Mouse (Mus musculus) olfactory bulb, adult 2 months (tissue): ENCODE results near the gene Rnasek. TPM values are rescaled to one million over a fixed set of nuclear protein-coding genes. Genes with fewer than 3 reads are reported as not detected.

Experiments used
- H3K27ac ChIP-seq: fragments of 200-500 bp; 2 replicates; pipeline ENCODE4 v1.5.1; 2012; ENCODE audit warnings: low read depth, low read length; ENCODE audit not compliant: insufficient read depth
- H3K4me1 ChIP-seq: fragments of 200-500 bp; 2 replicates; pipeline ENCODE4 v1.6.1; 2012; ENCODE audit warnings: low read length; ENCODE audit not compliant: control insufficient read depth, insufficient read depth
- H3K4me3 ChIP-seq: fragments of 200-500 bp; 2 replicates; pipeline ENCODE4 v1.5.1; 2012; ENCODE audit warnings: mild to moderate bottlenecking, low read depth, low read length, moderate library complexity; ENCODE audit not compliant: insufficient read depth
- CTCF ChIP-seq: fragments of 200-500 bp; IDR thresholded peaks from 2 replicates; pipeline ENCODE4 v1.5.1; 2012; ENCODE audit warnings: low read depth, mild to moderate bottlenecking, low read length, moderate library complexity; ENCODE audit not compliant: insufficient read depth
- POLR2A ChIP-seq: fragments of 200-500 bp; IDR thresholded peaks from 2 replicates; pipeline ENCODE4 v1.6.1; 2012; ENCODE audit warnings: mild to moderate bottlenecking, low read depth, low read length, moderate library complexity; ENCODE audit not compliant: insufficient read depth
- WGBS: fragments of 180-500 bp; shearing (Covaris S2); methylation state at CpG from one replicate; pipeline ENCODE4 v1.1.7; 2018; 5-methylcytosine and 5-hydroxymethylcytosine counted together
- polyA plus RNA-seq: library from polyadenylated mRNA; stranded (reverse); fragments of >200 nt; gene quantifications from 2 replicates; pipeline ENCODE4 v1.2.4, GENCODE M21; 2012; ENCODE audit warnings: low replicate concordance; ENCODE audit not compliant: missing spikeins, insufficient read depth, insufficient read length

Gene Rnasek
- polyA plus RNA-seq, 1 experiment = not detected

GRCm38 (mm10) chr11:70238591-70239440, 826 bp downstream of the Rnasek start:
- peaks cover 21% of the 10 kb centered on the region for H3K4me1 ChIP-seq
- TF ChIP-seq POLR2A = no peak
- no peak for TF ChIP-seq CTCF
- peak overlapping the region; percentile 92 for H3K4me3 ChIP-seq
- H3K27ac ChIP-seq = peak overlapping the region; percentile 84
- 6% methylated on average over 23 of the region's 23 CpGs for WGBS

DNA sequence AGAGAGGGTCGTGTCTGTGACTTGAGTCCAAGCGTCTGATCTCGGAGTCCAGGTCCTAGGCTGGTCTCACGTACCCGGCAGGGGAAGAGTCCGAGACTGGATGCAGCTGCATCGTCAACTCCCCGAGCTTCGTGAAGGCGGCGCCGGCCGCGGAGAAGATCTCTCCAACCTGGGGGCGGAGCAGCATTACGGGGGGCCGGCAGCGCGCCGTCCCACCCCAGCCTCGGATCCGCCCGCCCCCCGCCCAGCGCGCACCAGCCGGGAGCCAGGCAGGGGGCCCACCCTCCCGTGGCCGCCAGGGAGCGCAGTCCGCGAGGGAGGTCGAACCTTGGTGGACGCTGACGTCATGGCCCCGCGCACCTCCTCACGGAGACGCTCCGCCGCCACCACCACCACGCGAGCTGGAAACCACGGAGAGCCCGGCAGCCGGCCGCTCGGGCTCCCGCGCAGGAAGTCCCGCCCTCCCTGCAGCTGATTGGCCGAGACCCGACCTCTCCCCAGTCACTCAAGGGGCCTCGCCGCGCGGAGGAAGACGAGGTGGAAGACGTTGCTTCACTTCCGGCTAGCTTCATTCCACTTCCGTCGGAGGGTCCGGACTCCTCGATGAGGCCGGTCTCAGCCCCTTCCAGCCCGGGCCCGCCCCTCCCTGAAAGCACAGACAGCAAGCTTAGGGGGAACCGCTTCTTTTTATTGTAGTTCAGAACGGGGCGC, 2.0 kb downstream of the Rnasek start, which contains the start of gene 0610010K14Rik:
TSS of gene 0610010K14Rik (minus strand) at position 458 of the 711 bp plus-strand sequence.
- Histone ChIP-seq H3K4me3 (peak within 1 kb of the TSS; percentile 92), H3K27ac (peak within 1 kb of the TSS; percentile 84), H3K4me1 (peaks cover 24% of the 10 kb centered on the region)
- TF ChIP-seq POLR2A = peak; percentile 84
- TF ChIP-seq CTCF = peak; percentile 55; the same call in 1 of the 2 replicates
- WGBS = under 1% methylated on average over 51 of the region's 70 CpGs

GRCm38 (mm10) chr11:70236717-70237116, 2.9 kb downstream of the Rnasek start:
- 0 out of 2 replicates have a peak overlapping the region, but pooled peaks have one; percentile 71 for H3K27ac ChIP-seq
- 18% methylated on average over 7 of the region's 7 CpGs for WGBS
- peaks cover 24% of the 10 kb centered on the region for H3K4me1 ChIP-seq
- TF ChIP-seq POLR2A (no peak), CTCF (no peak)
- H3K4me3 ChIP-seq = peak overlapping the region; percentile 32; the same call in 1 of the 2 replicates

DNA sequence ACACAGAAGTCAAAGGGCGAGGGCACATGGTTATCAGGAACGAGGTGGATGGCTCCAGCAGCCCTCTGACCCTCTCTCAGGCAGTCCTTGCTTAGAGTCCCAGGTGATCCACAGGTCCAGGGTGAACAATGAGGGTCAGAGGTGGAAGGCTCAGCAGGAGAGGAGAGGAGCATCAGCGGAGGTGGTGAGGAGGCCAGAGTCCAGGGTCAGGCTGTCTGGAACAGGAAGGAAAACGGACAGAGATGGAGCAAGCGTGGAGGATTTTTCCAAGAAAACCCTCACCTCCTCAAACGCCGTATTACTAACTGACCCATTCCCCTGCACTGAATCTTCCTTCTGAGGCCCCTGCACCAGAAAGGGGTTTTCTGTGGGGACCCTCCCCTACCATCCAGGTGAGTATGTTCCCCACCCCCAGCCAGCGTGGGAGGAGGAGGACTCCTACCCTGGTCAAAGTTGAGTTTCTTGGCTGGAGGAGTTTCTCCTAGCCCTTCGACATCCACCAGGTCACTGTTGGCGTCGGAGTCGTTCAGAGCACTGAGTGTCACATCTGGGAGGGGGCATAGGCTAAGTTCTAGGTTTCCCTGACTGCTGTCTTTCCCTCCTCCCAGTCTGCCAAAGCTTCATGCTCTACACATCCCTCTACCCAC, 4.3 kb downstream of the Rnasek start:
- no peak overlapping the region for H3K27ac ChIP-seq
- TF ChIP-seq CTCF (no peak), POLR2A (no peak)
- H3K4me1 ChIP-seq = peaks cover 25% of the 10 kb centered on the region
- H3K4me3 ChIP-seq = no peak overlapping the region
- WGBS = 89% methylated on average over 12 of the region's 12 CpGs

GRCm38 (mm10) chr11:70234497-70234896, 5.1 kb downstream of the Rnasek start:
- H3K4me3 ChIP-seq = no peak overlapping the region
- H3K27ac ChIP-seq = no peak overlapping the region
- peaks cover 29% of the 10 kb centered on the region for H3K4me1 ChIP-seq
- 82% methylated on average over 8 of the region's 8 CpGs for WGBS
- TF ChIP-seq POLR2A (no peak), CTCF (no peak)

DNA sequence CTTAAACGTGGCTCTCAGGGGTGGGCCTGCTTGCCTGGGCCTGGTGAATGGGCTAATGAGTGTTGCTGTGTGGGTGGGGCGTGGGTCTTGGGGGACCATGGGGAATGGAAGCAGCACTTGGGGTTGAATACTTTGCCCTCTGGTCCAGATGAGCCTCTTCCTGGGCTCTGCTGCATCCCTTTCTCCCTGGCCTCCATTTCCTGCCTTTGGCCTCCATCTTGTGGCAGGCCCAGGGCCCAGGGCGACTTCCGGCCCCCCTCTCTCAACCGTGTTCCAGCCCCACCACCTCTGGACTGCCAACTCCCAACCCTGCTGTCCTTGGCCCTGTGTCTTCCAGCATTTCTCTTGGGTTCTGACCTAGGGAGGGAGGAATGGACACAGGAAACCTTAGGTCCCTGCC, 5.6 kb downstream of the Rnasek start:
- H3K27ac ChIP-seq = no peak overlapping the region
- peaks cover 34% of the 10 kb centered on the region for H3K4me1 ChIP-seq
- H3K4me3 ChIP-seq = no peak overlapping the region
- WGBS = 52% methylated on average over 5 of the region's 5 CpGs
- no peak for TF ChIP-seq CTCF
- TF ChIP-seq POLR2A = no peak

DNA sequence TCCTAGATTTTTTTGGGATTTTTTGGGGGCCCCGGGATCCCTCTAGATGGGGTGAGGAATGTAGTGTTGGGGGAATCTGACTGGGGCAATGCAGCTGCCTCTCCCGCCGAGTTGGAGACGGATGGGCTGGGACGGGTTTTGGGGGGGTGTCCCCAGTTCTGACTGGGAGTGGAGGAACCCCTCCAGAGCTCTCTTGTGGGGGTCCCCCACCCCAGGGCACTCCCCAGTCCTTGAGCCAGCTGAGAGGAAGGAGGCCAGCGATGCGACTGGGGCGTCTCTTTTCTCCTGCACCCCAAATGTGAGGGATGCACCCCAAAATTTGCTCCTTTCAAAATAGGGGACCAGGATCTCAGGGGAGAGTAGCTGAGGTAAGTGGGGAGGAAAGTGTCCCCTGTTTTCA, 6.6 kb downstream of the Rnasek start:
- peak overlapping the region; percentile 82 for H3K27ac ChIP-seq
- no peak for TF ChIP-seq POLR2A
- no peak for TF ChIP-seq CTCF
- 8% methylated on average over 8 of the region's 8 CpGs for WGBS
- H3K4me1 ChIP-seq = peaks cover 37% of the 10 kb centered on the region
- peak overlapping the region; percentile 83 for H3K4me3 ChIP-seq

GRCm38 (mm10) chr11:70232546-70232945, 7.1 kb downstream of the Rnasek start:
- TF ChIP-seq CTCF (no peak), POLR2A (no peak; the same call in 1 of the 2 replicates)
- H3K4me3 ChIP-seq = peak overlapping the region; percentile 83
- H3K27ac ChIP-seq = peak overlapping the region; percentile 82

More at GRCm38 (mm10) chr11:70232546-70232945, 7.1 kb downstream of the Rnasek start:
- peaks cover 37% of the 10 kb centered on the region for H3K4me1 ChIP-seq
- WGBS = 4% methylated on average over 10 of the region's 10 CpGs
